ENCODE assay signal across 8 mouse cellular contexts in genomic region chr5:137340222-137340621, GRCm38 (mm10). TPM values are rescaled to one million over a fixed set of nuclear protein-coding genes. Genes with fewer than 3 reads are reported as not detected.
DNase-seq lines count a peak whose midpoint lies in the region; ATAC-seq and TF ChIP-seq lines count a peak whose summit lies in the region.

No protein-coding gene starts in this region.

- peaks cover 28% of the 10 kb centered on the region for H3K4me1 ChIP-seq in liver, embryonic 11.5 days (replicated peaks; ENCODE audit: control insufficient read depth, insufficient read depth, low read length)
- H3K4me1 ChIP-seq in liver, embryonic 12.5 days, result peaks cover 39% of the 10 kb centered on the region
- peaks cover 10% of the 10 kb centered on the region for H3K4me1 ChIP-seq in hindbrain, embryonic 16.5 days (ENCODE audit: control insufficient read depth, insufficient read depth, low read depth, low read length)
- H3K4me1 ChIP-seq in neural tube, embryonic 15.5 days, result peaks cover 25% of the 10 kb centered on the region

- H3K4me3 ChIP-seq in gastrocnemius, adult 2 months, result no peak overlapping the region; the same call in 1 of the 2 replicates
- no peak overlapping the region for H3K4me3 ChIP-seq in liver, embryonic 11.5 days (ENCODE audit: low read depth, low read length)
- no peak overlapping the region for H3K4me3 ChIP-seq in liver, embryonic 12.5 days
- H3K4me3 ChIP-seq in hindbrain, embryonic 16.5 days (ENCODE audit: low read length), result no peak overlapping the region
- H3K4me3 ChIP-seq in neural tube, embryonic 15.5 days (replicated peaks), result peak overlapping the region; percentile 41

- H3K27ac ChIP-seq in gastrocnemius, adult 2 months, result peak overlapping the region; percentile 92
- peak overlapping the region; percentile 75; the same call in 1 of the 2 replicates for H3K27ac ChIP-seq in liver, embryonic 11.5 days (ENCODE audit: low read depth, low read length)
- H3K27ac ChIP-seq in liver, embryonic 12.5 days, result no peak overlapping the region
- peak overlapping the region; percentile 80 for H3K27ac ChIP-seq in hindbrain, embryonic 16.5 days (ENCODE audit: low read depth, low read length)
- H3K27ac ChIP-seq in neural tube, embryonic 15.5 days (replicated peaks), result peak overlapping the region; percentile 80

- 58% methylated on average over 6 of the region's 6 CpGs for WGBS in liver, embryonic 11.5 days
- 52% methylated on average over 6 of the region's 6 CpGs for WGBS in liver, embryonic 12.5 days (ENCODE audit: insufficient replicate concordance)
- WGBS in hindbrain, embryonic 16.5 days, result 77% methylated on average over 6 of the region's 6 CpGs
- WGBS in neural tube, embryonic 15.5 days, result 75% methylated on average over 6 of the region's 6 CpGs

- no peaks in the 10 kb centered on the region for H3K36me3 ChIP-seq in liver, embryonic 11.5 days (ENCODE audit: control insufficient read depth, insufficient read depth, low read length)
- H3K36me3 ChIP-seq in liver, embryonic 12.5 days, result no peaks in the 10 kb centered on the region
- no peaks in the 10 kb centered on the region for H3K36me3 ChIP-seq in hindbrain, embryonic 16.5 days (ENCODE audit: control insufficient read depth, insufficient read depth, low read length)
- H3K36me3 ChIP-seq in neural tube, embryonic 15.5 days, result no peaks in the 10 kb centered on the region

- no peaks in the 10 kb centered on the region for H3K27me3 ChIP-seq in liver, embryonic 11.5 days (replicated peaks; ENCODE audit: control insufficient read depth, insufficient read depth, low read length)
- no peaks in the 10 kb centered on the region for H3K27me3 ChIP-seq in liver, embryonic 12.5 days (replicated peaks)
- no peaks in the 10 kb centered on the region for H3K27me3 ChIP-seq in hindbrain, embryonic 16.5 days (replicated peaks; ENCODE audit: control insufficient read depth, insufficient read depth, low read length)
- H3K27me3 ChIP-seq in neural tube, embryonic 15.5 days (replicated peaks), result no peaks in the 10 kb centered on the region

- DNase-seq in gastrocnemius, adult 2 months, result no peak
- DNase-seq in gastrocnemius, adult 8-10 months (ENCODE audit: low spot score in 2 of 2), result no peak
- DNase-seq in liver, embryonic 11.5 days (ENCODE audit: low spot score), result no peak
- DNase-seq in urinary bladder, postnatal 36 days (ENCODE audit: low spot score in 2 of 2), result no peak
- DNase-seq in embryo, embryonic 10.5 days (ENCODE audit: low spot score), result no peak

- TF ChIP-seq CTCF in gastrocnemius, adult 2 months (IDR thresholded peaks at IDR 0.05), result no peak

- intact Hi-C loops in gastrocnemius, adult 2 months (cut with DNase I), result loop anchor here (10.0 kb wide), 1 partner anchor 445 kb away; the partner anchor contains the start of genes Mepce and Zcwpw1

- no peak overlapping the region; the same call in 1 of the 2 replicates for H3K4me2 ChIP-seq in liver, embryonic 11.5 days
- no peak overlapping the region for H3K4me2 ChIP-seq in liver, embryonic 12.5 days
- peak overlapping the region; percentile 91; the same call in 1 of the 2 replicates for H3K4me2 ChIP-seq in hindbrain, embryonic 16.5 days (ENCODE audit: low read length)
- peak overlapping the region; percentile 85 for H3K4me2 ChIP-seq in neural tube, embryonic 15.5 days

- ATAC-seq in liver, embryonic 11.5 days (replicated peaks; ENCODE audit: low FRiP score), result no peak
- ATAC-seq in liver, embryonic 12.5 days, result no peak
- no peak for ATAC-seq in hindbrain, embryonic 16.5 days
- ATAC-seq in neural tube, embryonic 15.5 days (ENCODE audit: low FRiP score), result no peak

- H3K9me3 ChIP-seq in liver, embryonic 11.5 days (ENCODE audit: control insufficient read depth, low read length), result no peaks in the 10 kb centered on the region
- no peaks in the 10 kb centered on the region for H3K9me3 ChIP-seq in liver, embryonic 12.5 days (replicated peaks)
- no peaks in the 10 kb centered on the region for H3K9me3 ChIP-seq in hindbrain, embryonic 16.5 days (ENCODE audit: control insufficient read depth, low read length)
- no peaks in the 10 kb centered on the region for H3K9me3 ChIP-seq in neural tube, embryonic 15.5 days (replicated peaks)

- H3K9ac ChIP-seq in liver, embryonic 11.5 days (ENCODE audit: low read depth, low read length), result peak overlapping the region; percentile 69; the same call in 1 of the 2 replicates
- no peak overlapping the region for H3K9ac ChIP-seq in liver, embryonic 12.5 days
- H3K9ac ChIP-seq in hindbrain, embryonic 16.5 days (ENCODE audit: low read depth, low read length), result peak overlapping the region; percentile 67
- H3K9ac ChIP-seq in neural tube, embryonic 15.5 days (replicated peaks), result no peak overlapping the region

RNA-seq across cellular contexts. Expression of gene Slc12a9, which starts 6.8 kb away (rescaled TPM):
- 1 to 10 TPM; 2.0 to 2.4 TPM for total RNA-seq in gastrocnemius, adult 2 months (2021)
- total RNA-seq in gastrocnemius, adult 8-10 months (2022), result 1 to 10 TPM; 1.7 to 3.6 (median 1.9) TPM
- 6.4 and 7.0 TPM in 2 replicates for polyA plus RNA-seq in liver, embryonic 11.5 days (2014; fragmentation: Nextera tagmentation; extraction: Ambion mirVana)
- polyA plus RNA-seq in liver, embryonic 12.5 days (2016; fragmentation: Nextera tagmentation; extraction: Ambion mirVana), result 5.0 and 5.8 TPM in 2 replicates
- polyA plus RNA-seq in hindbrain, embryonic 16.5 days (2015; fragmentation: Nextera tagmentation; extraction: Ambion mirVana), result 24.5 and 26.7 TPM in 2 replicates
- 26.5 and 26.8 TPM in 2 replicates for polyA plus RNA-seq in neural tube, embryonic 15.5 days (2015; fragmentation: Nextera tagmentation; extraction: Ambion mirVana)

RNA-seq across cellular contexts. Expression of gene Ephb4, which starts 9.7 kb away (rescaled TPM):
- total RNA-seq in gastrocnemius, adult 2 months (2021), result 10 to 100 TPM; 12.5 to 15.5 TPM
- 10 to 100 TPM in 1 of 4 experiments, 1 to 10 TPM in 3; 6.9 to 10.7 (median 8.6) TPM for total RNA-seq in gastrocnemius, adult 8-10 months (2022)
- 28.2 and 29.9 TPM in 2 replicates for polyA plus RNA-seq in liver, embryonic 11.5 days (2014; fragmentation: Nextera tagmentation; extraction: Ambion mirVana)
- polyA plus RNA-seq in liver, embryonic 12.5 days (2016; fragmentation: Nextera tagmentation; extraction: Ambion mirVana), result 14.2 and 15.7 TPM in 2 replicates
- 5.8 and 9.2 TPM in 2 replicates for polyA plus RNA-seq in hindbrain, embryonic 16.5 days (2015; fragmentation: Nextera tagmentation; extraction: Ambion mirVana)
- 6.9 and 11.5 TPM in 2 replicates for polyA plus RNA-seq in neural tube, embryonic 15.5 days (2015; fragmentation: Nextera tagmentation; extraction: Ambion mirVana)

RNA-seq across cellular contexts. Expression of gene Trip6, which starts 26.0 kb away (rescaled TPM):
- 1 to 10 TPM; 2.1 to 3.1 TPM for total RNA-seq in gastrocnemius, adult 2 months (2021)
- total RNA-seq in gastrocnemius, adult 8-10 months (2022), result 1 to 10 TPM; 1.4 to 3.9 (median 2.1) TPM
- polyA plus RNA-seq in liver, embryonic 11.5 days (2014; fragmentation: Nextera tagmentation; extraction: Ambion mirVana), result 31.0 and 31.6 TPM in 2 replicates
- polyA plus RNA-seq in liver, embryonic 12.5 days (2016; fragmentation: Nextera tagmentation; extraction: Ambion mirVana), result 16.8 and 18.7 TPM in 2 replicates
- 13.2 and 17.3 TPM in 2 replicates for polyA plus RNA-seq in hindbrain, embryonic 16.5 days (2015; fragmentation: Nextera tagmentation; extraction: Ambion mirVana)
- 14.0 and 26.0 TPM in 2 replicates for polyA plus RNA-seq in neural tube, embryonic 15.5 days (2015; fragmentation: Nextera tagmentation; extraction: Ambion mirVana)

RNA-seq across cellular contexts. Expression of gene Srrt, which starts 32.7 kb away (rescaled TPM):
- total RNA-seq in gastrocnemius, adult 2 months (2021), result 10 to 100 TPM; 38.7 to 46.2 TPM
- 10 to 100 TPM; 30.0 to 37.2 (median 34.0) TPM for total RNA-seq in gastrocnemius, adult 8-10 months (2022)
- polyA plus RNA-seq in liver, embryonic 11.5 days (2014; fragmentation: Nextera tagmentation; extraction: Ambion mirVana), result 165 and 169 TPM in 2 replicates
- polyA plus RNA-seq in liver, embryonic 12.5 days (2016; fragmentation: Nextera tagmentation; extraction: Ambion mirVana), result 125 and 128 TPM in 2 replicates
- 88.1 and 100 TPM in 2 replicates for polyA plus RNA-seq in hindbrain, embryonic 16.5 days (2015; fragmentation: Nextera tagmentation; extraction: Ambion mirVana)
- 90.7 and 94.3 TPM in 2 replicates for polyA plus RNA-seq in neural tube, embryonic 15.5 days (2015; fragmentation: Nextera tagmentation; extraction: Ambion mirVana)

RNA-seq across cellular contexts. Expression of gene Ufsp1, which starts 45.8 kb away (rescaled TPM):
- total RNA-seq in gastrocnemius, adult 2 months (2021), result 10 to 100 TPM; 14.2 to 15.1 TPM
- 10 to 100 TPM; 14.6 to 22.7 (median 19.1) TPM for total RNA-seq in gastrocnemius, adult 8-10 months (2022)
- 13.3 and 13.5 TPM in 2 replicates for polyA plus RNA-seq in liver, embryonic 11.5 days (2014; fragmentation: Nextera tagmentation; extraction: Ambion mirVana)
- 11.9 and 12.5 TPM in 2 replicates for polyA plus RNA-seq in liver, embryonic 12.5 days (2016; fragmentation: Nextera tagmentation; extraction: Ambion mirVana)
- polyA plus RNA-seq in hindbrain, embryonic 16.5 days (2015; fragmentation: Nextera tagmentation; extraction: Ambion mirVana), result 25.5 and 29.6 TPM in 2 replicates
- 29.0 and 29.5 TPM in 2 replicates for polyA plus RNA-seq in neural tube, embryonic 15.5 days (2015; fragmentation: Nextera tagmentation; extraction: Ambion mirVana)

Comparison
In these comparisons a context has a peak if more than half of its experiments do, and no peak if none do; other contexts are left out.
1. H3K9ac ChIP-seq: peak in liver, embryonic 11.5 days (single experiment) and hindbrain, embryonic 16.5 days (single experiment); none in liver, embryonic 12.5 days (single experiment) and neural tube, embryonic 15.5 days (single experiment).
2. H3K4me2 ChIP-seq: peak in hindbrain, embryonic 16.5 days (single experiment) and neural tube, embryonic 15.5 days (single experiment); none in liver, embryonic 11.5 days (single experiment) and liver, embryonic 12.5 days (single experiment).